Mouse (Mus musculus) C2C12 (cell line): ENCODE measurements around the gene Col18a1.

Experiments
- CTCF ChIP-seq: IDR thresholded peaks from one replicate; pipeline ENCODE4 v1.5.1; 2011; ENCODE audit not compliant: control insufficient read depth, insufficient read depth, insufficient read length
- MYOD1 ChIP-seq: IDR thresholded peaks from one replicate; pipeline ENCODE4 v1.6.1; 2011; ENCODE audit warnings: low read depth; ENCODE audit not compliant: control insufficient read depth, insufficient read length

DNA sequence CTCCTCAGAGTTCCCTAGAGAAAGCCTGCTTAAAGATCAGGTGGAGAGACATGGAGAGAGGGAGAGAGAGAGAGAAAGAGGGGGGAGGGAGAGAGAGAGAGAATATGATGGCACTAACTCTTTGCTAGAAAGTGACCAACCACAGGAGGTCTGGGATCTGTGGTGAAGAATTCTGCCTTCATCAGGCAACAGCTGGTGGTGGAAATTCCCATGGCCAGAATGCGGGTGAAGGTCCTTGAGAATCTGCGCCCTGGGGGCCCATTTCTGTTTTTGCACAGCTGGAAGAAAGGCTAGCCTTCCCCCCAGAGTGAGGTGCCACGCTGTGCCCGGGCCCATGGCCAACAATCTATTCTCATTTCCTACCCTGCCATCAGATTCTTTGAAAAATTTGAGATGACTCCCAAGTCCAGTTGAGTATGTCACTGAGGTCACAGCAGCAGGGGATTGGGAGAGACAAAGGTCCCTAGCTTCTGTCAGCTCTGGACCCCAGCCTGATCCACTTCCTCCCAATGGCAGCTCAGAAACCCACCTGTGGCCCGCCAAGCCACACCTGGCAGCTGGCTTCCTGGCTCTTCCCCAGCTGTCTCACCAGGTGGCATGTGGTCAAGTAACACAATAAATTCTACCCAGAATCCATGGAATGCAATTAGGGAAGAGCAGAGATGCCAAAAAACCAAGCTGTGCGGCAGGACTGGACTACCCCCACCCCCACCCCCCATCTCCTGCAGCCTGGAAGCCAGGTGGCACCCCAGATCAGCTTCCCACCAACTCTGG lies 36.5 kb downstream of the Col18a1 start:
- TF ChIP-seq MYOD1 (peak; percentile 92), CTCF (no peak)
